Mouse (Mus musculus) cortical plate, adult 2 months (tissue): ENCODE results near the gene Arhgef3. TPM values are rescaled to one million over a fixed set of nuclear protein-coding genes. Genes with fewer than 3 reads are reported as not detected.

Experiments used
- H3K27ac ChIP-seq: fragments of 200-500 bp; 2 replicates; pipeline ENCODE4 v1.5.1; 2012; ENCODE audit warnings: low read length, control low read depth, inconsistent platforms; ENCODE audit not compliant: insufficient read depth
- H3K4me1 ChIP-seq: fragments of 200-500 bp; 2 replicates; pipeline ENCODE4 v1.6.1; 2011; ENCODE audit warnings: low read length; ENCODE audit not compliant: control insufficient read depth, insufficient read depth
- H3K4me3 ChIP-seq: fragments of 200-500 bp; 2 replicates; pipeline ENCODE4 v1.5.1; 2011; ENCODE audit warnings: mild to moderate bottlenecking, low read length, control low read depth; ENCODE audit not compliant: insufficient read depth
- CTCF ChIP-seq: fragments of 200-500 bp; IDR thresholded peaks from 2 replicates; pipeline ENCODE4 v1.5.1; 2011; ENCODE audit warnings: mild to moderate bottlenecking, control low read depth, low read length; ENCODE audit not compliant: insufficient read depth; ENCODE audit errors: extremely low read depth
- POLR2A ChIP-seq: fragments of 200-500 bp; IDR thresholded peaks from 2 replicates; pipeline ENCODE4 v1.6.1; 2011; ENCODE audit warnings: mild to moderate bottlenecking, low read length, control low read depth; ENCODE audit not compliant: insufficient read depth; ENCODE audit errors: extremely low read depth
- polyA plus RNA-seq: library from polyadenylated mRNA; depleted of rRNA; stranded (reverse); fragments of >200 nt; gene quantifications from 2 replicates; pipeline ENCODE4 v1.2.3, GENCODE M21; 2012

Gene Arhgef3
- polyA plus RNA-seq, 1 experiment = 42.9 TPM

- peaks cover 6% of the 10 kb centered on the region for H3K4me1 ChIP-seq
- TF ChIP-seq POLR2A = no peak
- TF ChIP-seq CTCF = no peak
- H3K27ac ChIP-seq = no peak overlapping the region
- no peak overlapping the region for H3K4me3 ChIP-seq
Observed at GRCm38 (mm10) chr14:27292101-27292500, 177.4 kb downstream of the Arhgef3 start.

GRCm38 (mm10) chr14:27295821-27296220 lies 181.1 kb downstream of the Arhgef3 start:
- Histone ChIP-seq H3K4me1 (no peaks in the 10 kb centered on the region), H3K27ac (no peak overlapping the region), H3K4me3 (no peak overlapping the region)
- no peak for TF ChIP-seq CTCF
- no peak for TF ChIP-seq POLR2A

- Histone ChIP-seq H3K4me3 (no peak overlapping the region), H3K27ac (no peak overlapping the region), H3K4me1 (no peaks in the 10 kb centered on the region)
- no peak for TF ChIP-seq POLR2A
- TF ChIP-seq CTCF = no peak
Observed at GRCm38 (mm10) chr14:27296987-27297386, 182.3 kb downstream of the Arhgef3 start.

GRCm38 (mm10) chr14:27298875-27299274 lies 184.2 kb downstream of the Arhgef3 start:
- no peak overlapping the region for H3K4me3 ChIP-seq
- no peak for TF ChIP-seq POLR2A
- TF ChIP-seq CTCF = no peak

GRCm38 (mm10) chr14:27299705-27300104 lies 185.0 kb downstream of the Arhgef3 start:
- Histone ChIP-seq H3K4me1 (no peaks in the 10 kb centered on the region), H3K4me3 (no peak overlapping the region), H3K27ac (no peak overlapping the region)
- no peak for TF ChIP-seq CTCF
- TF ChIP-seq POLR2A = no peak

More at GRCm38 (mm10) chr14:27298875-27299274, 184.2 kb downstream of the Arhgef3 start:
- no peak overlapping the region for H3K27ac ChIP-seq
- H3K4me1 ChIP-seq = no peaks in the 10 kb centered on the region

GRCm38 (mm10) chr14:27301768-27302499 lies 187.2 kb downstream of the Arhgef3 start:
- Histone ChIP-seq H3K4me3 (no peak overlapping the region), H3K4me1 (no peaks in the 10 kb centered on the region), H3K27ac (no peak overlapping the region)
- TF ChIP-seq CTCF (no peak), POLR2A (no peak)

GRCm38 (mm10) chr14:27303294-27303693 lies 188.6 kb downstream of the Arhgef3 start:
- Histone ChIP-seq H3K27ac (no peak overlapping the region), H3K4me1 (no peaks in the 10 kb centered on the region), H3K4me3 (no peak overlapping the region)
- no peak for TF ChIP-seq POLR2A
- no peak for TF ChIP-seq CTCF

GRCm38 (mm10) chr14:27304408-27304807 lies 189.7 kb downstream of the Arhgef3 start:
- no peak overlapping the region for H3K27ac ChIP-seq
- no peaks in the 10 kb centered on the region for H3K4me1 ChIP-seq
- H3K4me3 ChIP-seq = no peak overlapping the region
- TF ChIP-seq POLR2A (no peak), CTCF (no peak)

GRCm38 (mm10) chr14:27308761-27309160 lies 194.1 kb downstream of the Arhgef3 start:
- Histone ChIP-seq H3K4me3 (no peak overlapping the region), H3K27ac (no peak overlapping the region), H3K4me1 (no peaks in the 10 kb centered on the region)
- TF ChIP-seq POLR2A (no peak), CTCF (no peak)

GRCm38 (mm10) chr14:27310559-27311242 lies 196.0 kb downstream of the Arhgef3 start:
- TF ChIP-seq POLR2A (no peak), CTCF (no peak)
- H3K27ac ChIP-seq = no peak overlapping the region
- H3K4me1 ChIP-seq = no peaks in the 10 kb centered on the region
- H3K4me3 ChIP-seq = no peak overlapping the region
